Mouse (Mus musculus): ENCODE data around the gene Cntd1. TPM values are rescaled to one million over a fixed set of nuclear protein-coding genes. Genes with fewer than 3 reads are reported as not detected.
A peak's percentile ranks its signal among the peaks of the same experiment; 100 is the strongest.

Gene Cntd1
- polyA plus RNA-seq, 1 experiment from 2014 or later: 0.26 TPM

DNA sequence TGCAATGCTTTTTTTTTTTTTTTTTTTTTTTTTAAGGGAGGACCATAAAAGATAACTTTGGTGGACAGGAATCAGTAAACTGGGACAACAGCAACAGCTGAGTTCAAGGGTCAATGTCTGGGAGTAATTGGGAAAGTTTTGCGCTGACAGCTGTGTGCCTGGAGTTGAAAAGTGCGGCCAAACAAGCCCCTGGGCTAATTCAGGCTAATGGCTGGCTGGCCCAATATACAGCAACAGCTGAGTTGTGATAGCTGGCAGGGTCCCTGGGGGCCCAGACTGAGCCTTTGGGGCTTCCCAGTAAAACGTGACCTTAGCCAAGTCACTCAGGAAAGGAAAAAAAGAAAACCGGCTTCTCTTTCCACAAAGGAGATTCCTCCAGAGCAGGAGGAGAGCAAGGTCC lies 33.7 kb upstream of the Cntd1 start:
- H3K27me3 ChIP-seq (replicated peaks; ENCODE audit: control insufficient read depth, insufficient read depth, low read length): no peaks in the 10 kb centered on the region; the same call in 1 of the 2 replicates
- H3K4me1 ChIP-seq (replicated peaks; ENCODE audit: control insufficient read depth, insufficient read depth, low read length): no peaks in the 10 kb centered on the region
- TF ChIP-seq CTCF (IDR thresholded peaks at IDR 0.05; ENCODE audit: low read depth): no peak
- ATAC-seq: no peak
- peak overlapping the region; percentile 91; the same call in 1 of the 2 replicates for H3K4me2 ChIP-seq (replicated peaks; ENCODE audit: low read depth)
- H3K9ac ChIP-seq (ENCODE audit: low read depth, low read length): no peak overlapping the region
- no peaks in the 10 kb centered on the region for H3K9me3 ChIP-seq (ENCODE audit: control insufficient read depth)
- H3K4me3 ChIP-seq (ENCODE audit: low read depth, low read length): no peak overlapping the region
- WGBS: 41% methylated on average over 4 of the region's 4 CpGs
- 0 out of 2 replicates have a peak overlapping the region, but pooled peaks have one; percentile 68 for H3K27ac ChIP-seq (ENCODE audit: low read depth, low read length)
- no peaks in the 10 kb centered on the region for H3K36me3 ChIP-seq (ENCODE audit: control insufficient read depth, insufficient read depth)

GRCm38 (mm10) chr11:101245855-101246701 lies 32.7 kb upstream of the Cntd1 start, which contains the start of gene Ramp2:
Gene Ramp2 (plus strand): TSS chr11:101246028.
- Histone ChIP-seq H3K4me2 (replicated peaks; ENCODE audit: low read depth) (peak within 1 kb of the TSS; percentile 91), H3K9ac (ENCODE audit: low read depth, low read length) (peak within 1 kb of the TSS; percentile 66), H3K4me1 (replicated peaks; ENCODE audit: control insufficient read depth, insufficient read depth, low read length) (no peaks in the 10 kb centered on the region), H3K27ac (ENCODE audit: low read depth, low read length) (peak within 1 kb of the TSS; percentile 68), H3K9me3 (ENCODE audit: control insufficient read depth) (no peaks in the 10 kb centered on the region), H3K36me3 (ENCODE audit: control insufficient read depth, insufficient read depth) (no peaks in the 10 kb centered on the region), H3K27me3 (replicated peaks; ENCODE audit: control insufficient read depth, insufficient read depth, low read length) (no peaks in the 10 kb centered on the region; the same call in 1 of the 2 replicates), H3K4me3 (ENCODE audit: low read depth, low read length) (peak within 1 kb of the TSS; percentile 62)
- no peak; the same call in none of the 2 replicates for TF ChIP-seq CTCF (IDR thresholded peaks at IDR 0.05; ENCODE audit: low read depth)
- WGBS: 2% methylated on average over 61 of the region's 63 CpGs
- ATAC-seq: peak; percentile 34; the same call in 1 of the 2 replicates

DNA sequence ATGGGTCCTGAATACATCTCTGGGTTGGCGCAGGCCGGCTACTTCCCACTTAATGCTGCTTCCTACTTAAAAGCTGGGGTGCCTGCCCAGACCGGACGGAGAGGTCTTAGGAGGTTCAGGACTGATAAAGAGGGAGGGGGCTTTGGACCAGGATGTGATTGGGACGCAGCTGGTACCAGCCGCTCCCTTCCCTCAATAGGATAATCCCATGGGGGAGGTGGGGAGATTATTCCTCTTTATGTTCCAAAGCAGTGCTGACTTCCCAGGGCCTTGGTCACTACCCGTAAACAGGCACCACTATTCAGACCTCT lies 32.2 kb upstream of the Cntd1 start:
- no peaks in the 10 kb centered on the region for H3K36me3 ChIP-seq (ENCODE audit: control insufficient read depth, insufficient read depth)
- H3K9me3 ChIP-seq (ENCODE audit: control insufficient read depth): no peaks in the 10 kb centered on the region
- peak overlapping the region; percentile 68 for H3K27ac ChIP-seq (ENCODE audit: low read depth, low read length)
- peak overlapping the region; percentile 66 for H3K9ac ChIP-seq (ENCODE audit: low read depth, low read length)
- peak overlapping the region; percentile 91 for H3K4me2 ChIP-seq (replicated peaks; ENCODE audit: low read depth)
- no peaks in the 10 kb centered on the region; the same call in 1 of the 2 replicates for H3K27me3 ChIP-seq (replicated peaks; ENCODE audit: control insufficient read depth, insufficient read depth, low read length)
- H3K4me3 ChIP-seq (ENCODE audit: low read depth, low read length): peak overlapping the region; percentile 62
- ATAC-seq: no peak
- no peak for TF ChIP-seq CTCF (IDR thresholded peaks at IDR 0.05; ENCODE audit: low read depth)
- H3K4me1 ChIP-seq (replicated peaks; ENCODE audit: control insufficient read depth, insufficient read depth, low read length): no peaks in the 10 kb centered on the region
- WGBS: 22% methylated on average over 7 of the region's 7 CpGs

GRCm38 (mm10) chr11:101247521-101248030 lies 31.2 kb upstream of the Cntd1 start:
- Histone ChIP-seq H3K27me3 (replicated peaks; ENCODE audit: control insufficient read depth, insufficient read depth, low read length) (no peaks in the 10 kb centered on the region; the same call in 1 of the 2 replicates), H3K36me3 (ENCODE audit: control insufficient read depth, insufficient read depth) (no peaks in the 10 kb centered on the region), H3K9me3 (ENCODE audit: control insufficient read depth) (no peaks in the 10 kb centered on the region), H3K27ac (ENCODE audit: low read depth, low read length) (peak overlapping the region; percentile 68; the same call in 1 of the 2 replicates), H3K4me3 (ENCODE audit: low read depth, low read length) (peak overlapping the region; percentile 62; the same call in 1 of the 2 replicates), H3K4me2 (replicated peaks; ENCODE audit: low read depth) (peak overlapping the region; percentile 91), H3K4me1 (replicated peaks; ENCODE audit: control insufficient read depth, insufficient read depth, low read length) (0 out of 2 replicates have a peak, but pooled peaks cover under 1% of the 10 kb centered on the region), H3K9ac (ENCODE audit: low read depth, low read length) (no peak overlapping the region)
- 83% methylated on average over 6 of the region's 6 CpGs for WGBS
- ATAC-seq: no peak
- TF ChIP-seq CTCF (IDR thresholded peaks at IDR 0.05; ENCODE audit: low read depth): no peak

DNA sequence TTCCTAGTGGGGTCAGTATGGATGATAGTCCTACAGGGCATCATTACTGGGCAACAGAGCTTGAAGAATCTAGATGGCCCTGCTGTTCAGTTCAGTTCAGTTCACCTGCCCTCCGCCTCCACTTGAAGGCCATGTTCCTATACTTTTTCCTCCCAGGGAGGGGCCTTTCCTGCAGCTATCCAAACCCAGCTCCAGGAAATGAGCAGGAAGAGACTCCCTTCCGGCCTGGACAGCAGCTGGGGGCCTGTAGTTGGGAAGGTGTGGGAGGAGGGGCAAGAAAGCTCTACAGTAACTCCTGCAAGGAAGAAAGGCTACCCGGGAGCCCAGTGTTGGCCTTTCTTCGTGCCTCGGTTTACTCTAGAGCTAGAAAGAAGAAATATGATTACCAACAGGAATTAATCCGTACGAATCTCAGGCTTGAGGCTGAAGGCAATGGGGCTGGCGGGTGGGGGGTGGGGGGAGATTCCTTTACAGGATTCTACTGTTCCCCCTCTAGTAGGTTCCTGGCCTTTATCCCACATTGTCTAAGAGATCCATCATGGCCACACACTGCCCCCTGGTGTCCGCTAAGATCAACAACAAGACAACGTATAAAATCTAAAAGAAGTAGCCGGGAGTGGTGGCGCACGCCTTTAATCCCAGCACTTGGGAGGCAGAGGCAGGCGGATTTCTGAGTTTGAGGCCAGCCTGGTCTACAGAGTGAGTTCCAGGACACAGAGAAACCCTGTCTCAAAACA lies 30.4 kb upstream of the Cntd1 start:
- H3K27me3 ChIP-seq (replicated peaks; ENCODE audit: control insufficient read depth, insufficient read depth, low read length): no peaks in the 10 kb centered on the region; the same call in 1 of the 2 replicates
- no peak overlapping the region for H3K27ac ChIP-seq (ENCODE audit: low read depth, low read length)
- no peaks in the 10 kb centered on the region for H3K9me3 ChIP-seq (ENCODE audit: control insufficient read depth)
- H3K4me1 ChIP-seq (replicated peaks; ENCODE audit: control insufficient read depth, insufficient read depth, low read length): 0 out of 2 replicates have a peak, but pooled peaks cover 4% of the 10 kb centered on the region
- H3K4me3 ChIP-seq (ENCODE audit: low read depth, low read length): no peak overlapping the region
- peak; percentile 81 for TF ChIP-seq CTCF (IDR thresholded peaks at IDR 0.05; ENCODE audit: low read depth)
- no peaks in the 10 kb centered on the region for H3K36me3 ChIP-seq (ENCODE audit: control insufficient read depth, insufficient read depth)
- 0 out of 2 replicates have a peak, but pooled peaks have one; percentile 6 for ATAC-seq
- WGBS: 33% methylated on average over 14 of the region's 14 CpGs
- H3K4me2 ChIP-seq (replicated peaks; ENCODE audit: low read depth): peak overlapping the region; percentile 91; the same call in 1 of the 2 replicates
- H3K9ac ChIP-seq (ENCODE audit: low read depth, low read length): no peak overlapping the region

- no peaks in the 10 kb centered on the region for H3K36me3 ChIP-seq (ENCODE audit: control insufficient read depth, insufficient read depth)
- ATAC-seq: no peak
- TF ChIP-seq CTCF (IDR thresholded peaks at IDR 0.05; ENCODE audit: low read depth): no peak
- 51% methylated on average over 2 of the region's 2 CpGs for WGBS
- 0 out of 2 replicates have a peak, but pooled peaks cover 4% of the 10 kb centered on the region for H3K4me1 ChIP-seq (replicated peaks; ENCODE audit: control insufficient read depth, insufficient read depth, low read length)
- H3K4me3 ChIP-seq (ENCODE audit: low read depth, low read length): no peak overlapping the region
- H3K27me3 ChIP-seq (replicated peaks; ENCODE audit: control insufficient read depth, insufficient read depth, low read length): no peaks in the 10 kb centered on the region; the same call in 1 of the 2 replicates
- no peak overlapping the region for H3K9ac ChIP-seq (ENCODE audit: low read depth, low read length)
- H3K4me2 ChIP-seq (replicated peaks; ENCODE audit: low read depth): no peak overlapping the region
- no peak overlapping the region for H3K27ac ChIP-seq (ENCODE audit: low read depth, low read length)
- H3K9me3 ChIP-seq (ENCODE audit: control insufficient read depth): no peaks in the 10 kb centered on the region
These were observed 27.8 kb upstream of the Cntd1 start for GRCm38 (mm10) chr11:101251031-101251430.
